In genomic region chr11:4210786-4211185, GRCm38 (mm10) we compare ENCODE assay signal across 23 mouse cellular contexts. TPM values are rescaled to one million over a fixed set of nuclear protein-coding genes. Genes with fewer than 3 reads are reported as not detected.
DNase-seq lines count a peak whose midpoint lies in the region; TF ChIP-seq lines count a peak whose summit lies in the region.
"Had no signal": no experiment of that assay in that cellular context is flagged by ENCODE, and none has a peak within 500 bp of the region (broad histone marks: within the 10 kb centered on the region; RNA-seq: fewer than 3 reads in every experiment).

No protein-coding gene starts in this region.

- H3K27ac ChIP-seq in kidney, adult 2 months (ENCODE audit: insufficient read depth, low read depth, low read length): peak overlapping the region; percentile 46
- H3K27ac ChIP-seq in testis, adult 2 months (ENCODE audit: control insufficient read depth, insufficient read depth, low read depth, low read length): no peak overlapping the region
- H3K27ac ChIP-seq: embryonic facial prominence, embryonic 12.5 days; forebrain, embryonic 15.5 days; heart, embryonic 10.5 days; heart, embryonic 15.5 days; hindbrain, embryonic 13.5 days; hindbrain, postnatal 0 days had no signal

- H3K36me3 ChIP-seq in kidney, adult 2 months (ENCODE audit: control insufficient read depth, insufficient read depth, low read length): peaks cover 3% of the 10 kb centered on the region; the same call in 1 of the 2 replicates
- peaks cover 7% of the 10 kb centered on the region for H3K36me3 ChIP-seq in testis, adult 2 months (ENCODE audit: control insufficient read depth, insufficient read depth, low read length)

- peak; percentile 47 for DNase-seq in adrenal gland, postnatal 10 days
- DNase-seq in adrenal gland, adult 18-20 months (ENCODE audit: low spot score in 2 of 2): no peak
- DNase-seq in kidney, adult 2 months: peak; percentile 68
- DNase-seq in kidney, adult 11 months: no peak
- DNase-seq in testis, postnatal 14 days (ENCODE audit: low spot score): no peak
- DNase-seq in layer of hippocampus, adult 8-10 months (ENCODE audit: low spot score in 2 of 2): no peak
- DNase-seq: cerebellum, adult 11 months; cerebellum, adult 8-10 months; cerebellum, postnatal 14 days; embryo, embryonic 11 days; gastrocnemius, postnatal 36 days; heart, adult 18-20 months; heart, postnatal 14 days had no signal

- peaks cover 12% of the 10 kb centered on the region for H3K4me1 ChIP-seq in kidney, adult 2 months (ENCODE audit: control insufficient read depth, insufficient read depth, low read length)
- peaks cover 2% of the 10 kb centered on the region; the same call in 1 of the 2 replicates for H3K4me1 ChIP-seq in testis, adult 2 months (ENCODE audit: control insufficient read depth, insufficient read depth, low read length)
- H3K4me1 ChIP-seq: embryonic facial prominence, embryonic 12.5 days; forebrain, embryonic 15.5 days; hindbrain, embryonic 13.5 days had no signal

- no peak overlapping the region for H3K4me3 ChIP-seq in kidney, adult 2 months (ENCODE audit: insufficient read depth, low read depth, low read length)
- H3K4me3 ChIP-seq in testis, adult 2 months (ENCODE audit: control insufficient read depth, low read depth, low read length): peak overlapping the region; percentile 60
- H3K4me3 ChIP-seq: embryonic facial prominence, embryonic 12.5 days; forebrain, embryonic 15.5 days; heart, embryonic 10.5 days; heart, embryonic 15.5 days; hindbrain, embryonic 13.5 days had no signal

- TF ChIP-seq POLR2A in kidney, adult 2 months (IDR thresholded peaks at IDR 0.05; ENCODE audit: low read depth, low read length): no peak
- no peak for TF ChIP-seq POLR2A in testis, adult 2 months (IDR thresholded peaks at IDR 0.05; ENCODE audit: control insufficient read depth, low read depth, low read length)

- 23% methylated on average over 1 of the region's 1 CpGs for WGBS in kidney, adult 2 months

- H3K27me3 ChIP-seq in kidney, adult 2 months (replicated peaks; ENCODE audit: control insufficient read depth, insufficient read depth, low read length): no peaks in the 10 kb centered on the region
- no peaks in the 10 kb centered on the region for H3K27me3 ChIP-seq in testis, adult 2 months (ENCODE audit: control insufficient read depth, insufficient read depth, low read length)
- H3K27me3 ChIP-seq: embryonic facial prominence, embryonic 12.5 days; forebrain, embryonic 15.5 days; heart, embryonic 15.5 days; hindbrain, embryonic 13.5 days had no signal

- TF ChIP-seq CTCF in kidney, adult 2 months (conservative IDR thresholded peaks at IDR 0.05; ENCODE audit: insufficient read depth, insufficient read length, low read depth, low read length): no peak
- TF ChIP-seq CTCF in testis, adult 2 months (IDR thresholded peaks at IDR 0.05; ENCODE audit: control insufficient read depth, insufficient read depth, insufficient replicate concordance, low read depth, low read length): no peak

RNA-seq across cellular contexts. Expression of gene Castor1, which starts 7.2 kb away (rescaled TPM):
- 1 to 10 TPM; 5.6 to 8.3 TPM for total RNA-seq in adrenal gland, postnatal 10 days (2021)
- total RNA-seq in adrenal gland, adult 18-20 months (2021): 1 to 10 TPM; 3.0 to 5.1 TPM
- 15.8 and 16.3 TPM in 2 replicates for polyA plus RNA-seq in kidney, adult 2 months (2012; rRNA removed)
- 7.6 and 7.7 TPM in 2 replicates for polyA plus RNA-seq in testis, adult 2 months (2012; rRNA removed)
- 1 to 10 TPM; 3.1 to 5.8 (median 4.9) TPM for total RNA-seq in layer of hippocampus, adult 8-10 months (2022)

RNA-seq across cellular contexts. Expression of gene Tbc1d10a, which starts 24.2 kb away (rescaled TPM):
- 10 to 100 TPM; 15.1 to 16.4 TPM for total RNA-seq in adrenal gland, postnatal 10 days (2021)
- 10 to 100 TPM; 14.8 to 23.3 TPM for total RNA-seq in adrenal gland, adult 18-20 months (2021)
- 91.4 and 115 TPM in 2 replicates for polyA plus RNA-seq in kidney, adult 2 months (2012; rRNA removed)
- polyA plus RNA-seq in testis, adult 2 months (2012; rRNA removed): 40.6 and 42.1 TPM in 2 replicates
- 10 to 100 TPM; 26.7 to 31.7 (median 28.8) TPM for total RNA-seq in layer of hippocampus, adult 8-10 months (2022)

RNA-seq across cellular contexts. Expression of gene Osm, which starts 25.4 kb away (rescaled TPM):
- under 1 TPM in 1 of 2 experiments, not detected in 1; 0.18 TPM for total RNA-seq in adrenal gland, postnatal 10 days (2021)
- total RNA-seq in adrenal gland, adult 18-20 months (2021): under 1 TPM in 1 of 2 experiments, not detected in 1; 0.16 TPM
- polyA plus RNA-seq in kidney, adult 2 months (2012; rRNA removed): 0.07 and 0.20 TPM in 2 replicates
- not detected in 2 replicates for polyA plus RNA-seq in testis, adult 2 months (2012; rRNA removed)
- under 1 TPM in 2 of 4 experiments, not detected in 2; 0.65 to 0.93 TPM for total RNA-seq in layer of hippocampus, adult 8-10 months (2022)
- total RNA-seq: gastrocnemius, adult 8-10 months; gastrocnemius, postnatal 36 days; hindbrain, postnatal 0 days had no signal
- polyA plus RNA-seq: embryonic facial prominence, embryonic 12.5 days; forebrain, embryonic 11.5 days; forebrain, embryonic 15.5 days; intestine, embryonic 14.5 days had no signal

RNA-seq across cellular contexts. Expression of gene Lif, which starts 46.6 kb away (rescaled TPM):
- total RNA-seq in adrenal gland, postnatal 10 days (2021): under 1 TPM; 0.30 to 0.69 TPM
- under 1 TPM; 0.07 to 0.86 TPM for total RNA-seq in adrenal gland, adult 18-20 months (2021)
- polyA plus RNA-seq in kidney, adult 2 months (2012; rRNA removed): 0.56 and 0.67 TPM in 2 replicates
- 0.21 and 0.28 TPM in 2 replicates for polyA plus RNA-seq in testis, adult 2 months (2012; rRNA removed)
- total RNA-seq in layer of hippocampus, adult 8-10 months (2022): 1 to 10 TPM in 3 of 4 experiments, under 1 TPM in 1; 0.71 to 2.8 (median 1.6) TPM
- polyA plus RNA-seq: forebrain, embryonic 11.5 days; forebrain, embryonic 15.5 days had no signal

RNA-seq across cellular contexts. Expression of gene Sf3a1, which starts 50.6 kb away (rescaled TPM):
- 10 to 100 TPM; 41.0 to 44.7 TPM for total RNA-seq in adrenal gland, postnatal 10 days (2021)
- total RNA-seq in adrenal gland, adult 18-20 months (2021): 10 to 100 TPM; 50.3 to 59.9 TPM
- polyA plus RNA-seq in kidney, adult 2 months (2012; rRNA removed): 21.0 and 21.1 TPM in 2 replicates
- 32.9 and 35.1 TPM in 2 replicates for polyA plus RNA-seq in testis, adult 2 months (2012; rRNA removed)
- total RNA-seq in layer of hippocampus, adult 8-10 months (2022): 10 to 100 TPM; 57.6 to 66.7 (median 63.6) TPM

Comparison
In these comparisons a context has a peak if more than half of its experiments do, and no peak if none do; other contexts are left out.
1. DNase-seq: peak in adrenal gland, postnatal 10 days (single experiment) and kidney, adult 2 months (single experiment); none in adrenal gland, adult 18-20 months (0 of 2), kidney, adult 11 months (single experiment), testis, postnatal 14 days (single experiment) and layer of hippocampus, adult 8-10 months (0 of 2).